Mouse (Mus musculus) limb, embryonic 15.5 days (tissue): ENCODE measurements around the gene Dennd1c. TPM values are rescaled to one million over a fixed set of nuclear protein-coding genes. Genes with fewer than 3 reads are reported as not detected.

Experiments used
- ATAC-seq: fragments of 200-750 bp; cut with Nextera tagmentation; 2 replicates; pipeline ENCODE4 v1.8.0; 2017; ENCODE audit warnings: low read depth, moderate TSS enrichment; ENCODE audit not compliant: insufficient number of reproducible peaks, low FRiP score, low TSS enrichment
- H3K27ac ChIP-seq: fragments of 300-500 bp; sonication (generic); 2 replicates; pipeline ENCODE4 v1.5.1; 2015; ENCODE audit warnings: moderate library complexity, mild to moderate bottlenecking, inconsistent platforms
- H3K27me3 ChIP-seq: fragments of 300-500 bp; sonication (generic); 2 replicates; pipeline ENCODE4 v1.6.1; 2015; ENCODE audit warnings: inconsistent platforms
- H3K36me3 ChIP-seq: fragments of 300-500 bp; sonication (generic); 2 replicates; pipeline ENCODE4 v1.6.1; 2015; ENCODE audit warnings: inconsistent platforms
- H3K4me1 ChIP-seq: fragments of 300-500 bp; sonication (generic); 2 replicates; pipeline ENCODE4 v1.6.1; 2015; ENCODE audit warnings: inconsistent platforms
- H3K4me2 ChIP-seq: fragments of 300-500 bp; sonication (generic); 2 replicates; pipeline ENCODE4 v1.6.1; 2015; ENCODE audit warnings: mild to moderate bottlenecking, inconsistent platforms
- H3K4me3 ChIP-seq: fragments of 300-500 bp; sonication (generic); 2 replicates; pipeline ENCODE4 v1.5.1; 2015; ENCODE audit warnings: mild to moderate bottlenecking, inconsistent platforms
- H3K9ac ChIP-seq: fragments of 300-500 bp; sonication (generic); 2 replicates; pipeline ENCODE4 v1.6.1; 2015; ENCODE audit warnings: inconsistent platforms
- H3K9me3 ChIP-seq: fragments of 300-500 bp; sonication (generic); 2 replicates; pipeline ENCODE4 v1.6.1; 2016; ENCODE audit warnings: inconsistent platforms
- WGBS: fragments of 180-500 bp; shearing (Covaris S2); methylation state at CpG from one replicate; pipeline ENCODE4 v1.1.7; 2015; 5-methylcytosine and 5-hydroxymethylcytosine counted together
- polyA plus RNA-seq: library from polyadenylated mRNA; unstranded; fragments of >200 nt; fragmentation: Nextera tagmentation; extraction: Ambion mirVana; gene quantifications from 2 replicates; pipeline ENCODE4 v1.2.1, GENCODE M21; 2015

Dennd1c gene
- polyA plus RNA-seq, 1 experiment from 2014 or later = 2.2 TPM

DNA sequence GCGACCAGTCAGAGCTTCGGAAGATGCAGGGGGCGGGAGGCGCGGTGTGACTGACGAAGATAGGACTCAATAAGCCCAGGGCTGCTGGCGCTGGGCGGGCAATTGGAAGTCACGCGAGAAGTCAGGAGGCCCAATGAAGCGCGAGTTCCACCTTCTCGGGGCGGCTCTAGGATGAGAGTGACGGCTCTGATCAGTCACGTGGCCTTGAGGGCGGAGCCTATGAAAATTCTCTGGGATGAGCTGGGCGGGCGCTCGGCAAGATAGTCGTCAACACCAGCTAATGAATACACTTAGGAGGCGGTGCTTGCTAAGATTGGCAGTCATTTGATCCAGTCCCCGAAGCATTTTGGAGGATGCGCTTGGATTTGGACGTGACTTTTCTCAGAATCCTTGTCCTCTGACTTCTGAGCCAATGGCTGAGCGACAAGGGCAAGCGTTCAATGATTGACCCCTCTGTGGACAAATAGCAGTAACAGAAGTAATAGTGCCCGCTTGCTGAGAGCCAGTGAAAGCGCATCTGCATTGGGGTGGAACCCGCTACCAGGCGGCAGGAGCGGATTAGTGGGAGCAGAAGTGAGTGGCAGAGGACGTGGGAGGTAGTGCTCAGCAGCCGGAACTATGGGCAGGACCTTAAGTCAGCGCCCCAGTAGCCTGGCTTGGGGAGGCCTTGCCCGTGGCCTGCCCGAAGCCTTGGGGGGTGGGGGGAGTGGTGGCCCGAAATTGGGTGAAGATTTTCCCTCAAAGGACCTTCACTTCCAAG lies 46.5 kb downstream of the Dennd1c start:
- Histone ChIP-seq H3K4me2 (peak overlapping the region; percentile 74), H3K4me1 (peaks cover 16% of the 10 kb centered on the region), H3K9me3 (no peaks in the 10 kb centered on the region), H3K36me3 (peaks cover 20% of the 10 kb centered on the region), H3K27me3 (no peaks in the 10 kb centered on the region), H3K27ac (peak overlapping the region; percentile 93), H3K4me3 (peak overlapping the region; percentile 96), H3K9ac (peak overlapping the region; percentile 35; the same call in 1 of the 2 replicates)
- 2% methylated on average over 38 of the region's 38 CpGs for WGBS
- ATAC-seq = peak; percentile 99

GRCm38 (mm10) chr17:57030931-57031660 lies 47.2 kb downstream of the Dennd1c start, which contains the start of gene Khsrp:
Khsrp (minus strand) TSS chr17:57031522.
- H3K9ac ChIP-seq = peak within 1 kb of the TSS; percentile 100
- peak within 1 kb of the TSS; percentile 74 for H3K4me2 ChIP-seq
- H3K27ac ChIP-seq = peak within 1 kb of the TSS; percentile 93
- no peak for ATAC-seq
- peaks cover 16% of the 10 kb centered on the region for H3K4me1 ChIP-seq
- H3K4me3 ChIP-seq = peak within 1 kb of the TSS; percentile 96
- H3K27me3 ChIP-seq = no peaks in the 10 kb centered on the region
- peaks cover 28% of the 10 kb centered on the region for H3K36me3 ChIP-seq
- no peaks in the 10 kb centered on the region for H3K9me3 ChIP-seq
- under 1% methylated on average over 69 of the region's 99 CpGs for WGBS

- Histone ChIP-seq H3K4me3 (peak overlapping the region; percentile 96), H3K4me2 (peak overlapping the region; percentile 74), H3K9ac (peak overlapping the region; percentile 100; the same call in 1 of the 2 replicates), H3K27ac (no peak overlapping the region), H3K9me3 (no peaks in the 10 kb centered on the region), H3K27me3 (no peaks in the 10 kb centered on the region), H3K36me3 (peaks cover 42% of the 10 kb centered on the region), H3K4me1 (peaks cover 16% of the 10 kb centered on the region)
- ATAC-seq = no peak
- WGBS = 37% methylated on average over 8 of the region's 8 CpGs
Observed at GRCm38 (mm10) chr17:57029691-57030090, 48.6 kb downstream of the Dennd1c start.

DNA sequence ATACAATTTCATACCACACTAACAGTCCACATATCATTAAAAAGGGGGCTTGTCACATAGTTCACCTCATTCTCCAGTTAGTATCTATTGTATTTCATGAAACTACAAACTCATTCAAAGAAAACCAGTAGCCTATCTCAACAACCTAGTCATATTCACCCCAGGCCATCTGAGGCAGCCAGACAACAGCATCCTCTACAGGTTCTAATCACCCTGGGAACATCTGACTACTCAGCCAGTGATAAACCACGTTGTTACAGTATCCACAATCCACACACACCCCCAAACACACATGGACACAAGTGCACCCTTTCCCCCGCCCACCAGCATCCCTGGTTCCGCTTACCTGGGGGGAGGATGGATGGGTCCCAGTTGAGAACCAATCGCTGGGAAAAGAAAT lies 50.8 kb downstream of the Dennd1c start:
- 89% methylated on average over 4 of the region's 4 CpGs for WGBS
- H3K4me1 ChIP-seq = peaks cover 15% of the 10 kb centered on the region
- H3K36me3 ChIP-seq = peaks cover 64% of the 10 kb centered on the region
- H3K9me3 ChIP-seq = no peaks in the 10 kb centered on the region
- no peak overlapping the region for H3K9ac ChIP-seq
- H3K27ac ChIP-seq = no peak overlapping the region
- H3K4me2 ChIP-seq = no peak overlapping the region
- H3K27me3 ChIP-seq = no peaks in the 10 kb centered on the region
- H3K4me3 ChIP-seq = no peak overlapping the region
- no peak for ATAC-seq

GRCm38 (mm10) chr17:57020960-57021359 lies 57.4 kb downstream of the Dennd1c start:
- Histone ChIP-seq H3K27ac (no peak overlapping the region), H3K9me3 (no peaks in the 10 kb centered on the region), H3K4me3 (no peak overlapping the region), H3K4me2 (no peak overlapping the region), H3K9ac (no peak overlapping the region), H3K4me1 (no peaks in the 10 kb centered on the region), H3K36me3 (peaks cover 65% of the 10 kb centered on the region), H3K27me3 (no peaks in the 10 kb centered on the region)
- 91% methylated on average over 5 of the region's 5 CpGs for WGBS
- ATAC-seq = no peak

GRCm38 (mm10) chr17:57019693-57020092 lies 58.6 kb downstream of the Dennd1c start:
- ATAC-seq = no peak
- H3K4me2 ChIP-seq = no peak overlapping the region
- no peaks in the 10 kb centered on the region for H3K27me3 ChIP-seq
- H3K9ac ChIP-seq = no peak overlapping the region
- H3K36me3 ChIP-seq = peaks cover 53% of the 10 kb centered on the region
- no peaks in the 10 kb centered on the region for H3K4me1 ChIP-seq
- H3K27ac ChIP-seq = no peak overlapping the region
- no peak overlapping the region for H3K4me3 ChIP-seq
- H3K9me3 ChIP-seq = no peaks in the 10 kb centered on the region
- 87% methylated on average over 2 of the region's 2 CpGs for WGBS

Other genes starting within 250 kb of the Dennd1c start
- gene Rfx2, start 247.5 kb downstream of the Dennd1c start, polyA plus RNA-seq = 6.0 and 6.1 TPM in 2 replicates
- gene Acsbg2, start 204.1 kb downstream of the Dennd1c start, polyA plus RNA-seq = 0.06 TPM in 1 of 2 replicates, not detected in the other
- 0.16 and 0.24 TPM in 2 replicates for gene 1700061G19Rik, start 203.0 kb downstream of the Dennd1c start, polyA plus RNA-seq
- 43.6 and 50.5 TPM in 2 replicates for gene Mllt1, start 143.1 kb downstream of the Dennd1c start, polyA plus RNA-seq
- gene Acer1, start 96.4 kb downstream of the Dennd1c start, polyA plus RNA-seq = 20.5 and 24.0 TPM in 2 replicates
- 136 and 142 TPM in 2 replicates for gene Clpp, start 88.2 kb downstream of the Dennd1c start, polyA plus RNA-seq
- 36.3 and 39.0 TPM in 2 replicates for gene Alkbh7, start 81.2 kb downstream of the Dennd1c start, polyA plus RNA-seq
- 0.42 TPM in 1 of 2 replicates, not detected in the other for gene Pspn, start 78.5 kb downstream of the Dennd1c start, polyA plus RNA-seq
- 62.0 and 75.6 TPM in 2 replicates for gene Gtf2f1, start 67.2 kb downstream of the Dennd1c start, polyA plus RNA-seq
- 0.37 and 0.40 TPM in 2 replicates for gene Gm17949, start 67.0 kb downstream of the Dennd1c start, polyA plus RNA-seq
- gene Khsrp, start 47.0 kb downstream of the Dennd1c start, polyA plus RNA-seq = 24.2 and 35.9 TPM in 2 replicates
- gene Slc25a41, start 36.9 kb downstream of the Dennd1c start, polyA plus RNA-seq = not detected in 2 replicates
- 9.7 and 11.4 TPM in 2 replicates for gene Crb3, start 19.4 kb downstream of the Dennd1c start, polyA plus RNA-seq
- gene Slc25a23, start 18.7 kb downstream of the Dennd1c start, polyA plus RNA-seq = 5.5 and 5.7 TPM in 2 replicates
- gene Tubb4a, start 9.3 kb upstream of the Dennd1c start, polyA plus RNA-seq = 8.4 and 10.0 TPM in 2 replicates
- 7.6 and 8.7 TPM in 2 replicates for gene Tnfsf9, start 26.8 kb upstream of the Dennd1c start, polyA plus RNA-seq
- gene Cd70, start 71.3 kb upstream of the Dennd1c start, polyA plus RNA-seq = not detected in 2 replicates
- 0.08 and 0.15 TPM in 2 replicates for gene Tnfsf14, start 115.7 kb upstream of the Dennd1c start, polyA plus RNA-seq
- gene C3, start 149.6 kb upstream of the Dennd1c start, polyA plus RNA-seq = 1.5 and 1.8 TPM in 2 replicates
- 43.6 and 45.5 TPM in 2 replicates for gene Gpr108, start 169.9 kb upstream of the Dennd1c start, polyA plus RNA-seq
- gene Trip10, start 170.9 kb upstream of the Dennd1c start, polyA plus RNA-seq = 40.6 and 44.5 TPM in 2 replicates
- 4.1 and 4.4 TPM in 2 replicates for gene Vav1, start 200.6 kb upstream of the Dennd1c start, polyA plus RNA-seq